Mouse (Mus musculus) forelimb bud, embryonic 11.5 days (tissue): ENCODE results near the gene Grin2d.

Experiments used
- DNase-seq: peaks from one replicate; pipeline ENCODE4 v3.0.0-alpha.2; 2012; ENCODE audit warnings: low read depth, low spot score

Grin2d gene

GRCm38 (mm10) chr7:45856950-45857901 is 21.0 kb downstream of the Grin2d start:
- DNase-seq, result peak; percentile 27

GRCm38 (mm10) chr7:45853089-45853488 is 25.1 kb downstream of the Grin2d start:
- DNase-seq, result no peak

- no peak for DNase-seq
Observed at GRCm38 (mm10) chr7:45850661-45851060, 27.5 kb downstream of the Grin2d start.

GRCm38 (mm10) chr7:45848447-45849027 is 29.6 kb downstream of the Grin2d start:
- DNase-seq, result no peak

- DNase-seq, result no peak
Observed at GRCm38 (mm10) chr7:45842950-45843744, 35.0 kb downstream of the Grin2d start.

- no peak for DNase-seq
Observed at GRCm38 (mm10) chr7:45833924-45834323, 44.3 kb downstream of the Grin2d start.

- DNase-seq, result no peak
Observed at GRCm38 (mm10) chr7:45833148-45833790, 44.9 kb downstream of the Grin2d start.

- no peak for DNase-seq
Observed at GRCm38 (mm10) chr7:45832428-45832827, 45.8 kb downstream of the Grin2d start.

- no peak for DNase-seq
Observed at GRCm38 (mm10) chr7:45831128-45831525, 47.1 kb downstream of the Grin2d start.

GRCm38 (mm10) chr7:45830427-45831127 is 47.6 kb downstream of the Grin2d start, which contains the start of gene Grwd1:
Gene Grwd1, minus strand, starts transcription at chr7:45830944.
- peak; percentile 92 for DNase-seq

GRCm38 (mm10) chr7:45826631-45827030 is 51.5 kb downstream of the Grin2d start:
- DNase-seq, result no peak

- DNase-seq, result no peak
Observed at GRCm38 (mm10) chr7:45824598-45824997, 53.6 kb downstream of the Grin2d start, which contains the start of gene Kcnj14. Gene Kcnj14, minus strand, starts transcription at chr7:45824782.

- DNase-seq, result no peak
Observed at GRCm38 (mm10) chr7:45820913-45821312, 57.3 kb downstream of the Grin2d start.

- DNase-seq, result no peak
Observed at GRCm38 (mm10) chr7:45819843-45820242, 58.3 kb downstream of the Grin2d start.

GRCm38 (mm10) chr7:45815984-45816351 is 62.2 kb downstream of the Grin2d start:
- no peak for DNase-seq

GRCm38 (mm10) chr7:45815323-45815983 is 62.7 kb downstream of the Grin2d start:
- DNase-seq, result no peak

- no peak for DNase-seq
Observed at GRCm38 (mm10) chr7:45814841-45815240, 63.3 kb downstream of the Grin2d start.

GRCm38 (mm10) chr7:45813787-45814779 is 64.1 kb downstream of the Grin2d start, which contains the start of gene Cyth2:
Gene Cyth2, minus strand, starts transcription at chr7:45814581.
- peak; percentile 99 for DNase-seq

GRCm38 (mm10) chr7:45812921-45813320 is 65.3 kb downstream of the Grin2d start:
- DNase-seq, result no peak
